Mouse (Mus musculus) spleen, embryonic (tissue): ENCODE data around the gene 2210408I21Rik.

ENCODE experiments used
- CTCF ChIA-PET: fragments of 350-600 bp; sonication (Branson Sonifier 250); formaldehyde crosslinking; loops from one replicate; lab custom pipeline; 2022; lab: Charles Lee

2210408I21Rik gene

GRCm38 (mm10) chr13:77275172-77275747, 139.9 kb downstream of the 2210408I21Rik start:
- CTCF ChIA-PET = no interaction called here

DNA sequence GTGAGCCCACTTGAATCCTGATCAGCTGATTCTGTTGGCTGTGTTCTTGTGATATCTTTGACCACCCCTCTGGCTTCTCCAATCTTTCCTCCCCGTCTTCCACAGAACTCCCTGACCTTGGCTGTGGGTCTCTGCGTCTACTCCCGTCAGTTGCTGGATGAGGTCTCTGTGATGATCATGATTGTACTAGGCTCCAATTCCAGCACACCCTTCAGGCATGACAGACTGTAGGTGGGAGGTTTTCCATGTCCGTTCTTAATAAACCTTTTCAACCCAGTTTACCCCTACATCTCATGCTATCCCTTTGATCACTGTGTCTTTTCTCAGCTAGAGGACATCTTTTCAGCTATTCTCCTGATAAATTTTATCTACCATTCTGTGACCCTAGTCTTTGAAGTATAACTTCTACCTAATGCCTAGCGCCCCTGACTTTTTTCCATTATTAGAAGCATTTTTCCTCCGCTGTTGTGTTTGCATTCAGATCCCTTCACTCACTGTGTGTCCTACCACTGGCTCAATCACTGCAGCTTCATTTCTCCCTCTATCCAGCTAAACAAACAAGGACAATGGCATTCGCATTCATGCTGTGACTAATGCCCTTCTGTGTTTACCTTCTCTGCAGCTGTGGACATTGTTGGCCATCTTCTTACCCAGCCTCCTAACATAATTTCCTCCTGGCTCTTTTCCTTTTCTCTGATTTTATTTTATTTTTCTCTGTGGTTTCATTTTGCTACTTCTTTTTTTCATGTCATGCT, 143.5 kb downstream of the 2210408I21Rik start:
- CTCF ChIA-PET = no interaction called here

- CTCF ChIA-PET = interaction anchor here (0.5 to 0.7 kb wide), 2 partner anchors 90 to 684 kb away, joined by 3 to 6 read pairs; no protein-coding TSS in a partner anchor
Observed at GRCm38 (mm10) chr13:77295519-77295918, 160.2 kb downstream of the 2210408I21Rik start.

- CTCF ChIA-PET = no interaction called here
Observed at GRCm38 (mm10) chr13:77324101-77324500, 188.8 kb downstream of the 2210408I21Rik start.

DNA sequence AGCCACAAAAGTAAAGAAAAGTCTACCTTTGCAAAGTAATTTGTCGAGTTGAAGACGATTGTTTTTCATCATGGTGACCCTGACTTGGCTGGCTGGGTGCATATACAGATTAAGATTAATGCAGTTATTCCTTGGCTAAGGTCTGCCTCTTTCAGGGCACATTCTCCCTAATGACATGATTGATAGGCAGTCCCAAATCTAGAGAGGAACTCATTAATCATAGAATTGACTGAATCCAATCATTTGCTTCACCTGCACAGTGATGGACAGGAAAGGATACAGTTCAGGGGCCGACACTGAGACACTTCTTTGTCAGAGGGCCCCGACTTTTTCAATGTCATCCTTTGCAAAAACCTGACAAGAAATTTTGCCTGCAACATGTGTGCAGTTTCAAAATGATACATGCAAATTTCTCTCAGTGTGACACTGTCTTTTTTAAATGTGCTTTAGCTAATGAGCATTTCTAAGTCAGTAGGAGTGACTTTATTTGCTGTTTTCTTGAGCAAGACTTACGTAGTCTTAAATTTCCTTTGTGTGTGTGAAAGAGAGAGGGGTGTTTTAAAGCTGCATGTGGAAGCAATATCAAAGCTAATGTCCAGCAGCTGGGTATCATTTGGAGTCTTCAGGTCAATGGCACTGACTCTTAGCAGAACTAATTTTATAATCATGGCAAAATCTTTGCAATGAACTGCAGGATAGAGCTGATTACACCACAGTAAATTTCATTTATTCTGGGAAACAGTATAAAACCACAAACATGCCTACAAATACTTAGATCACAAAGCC, 191.0 kb downstream of the 2210408I21Rik start:
- CTCF ChIA-PET = no interaction called here

DNA sequence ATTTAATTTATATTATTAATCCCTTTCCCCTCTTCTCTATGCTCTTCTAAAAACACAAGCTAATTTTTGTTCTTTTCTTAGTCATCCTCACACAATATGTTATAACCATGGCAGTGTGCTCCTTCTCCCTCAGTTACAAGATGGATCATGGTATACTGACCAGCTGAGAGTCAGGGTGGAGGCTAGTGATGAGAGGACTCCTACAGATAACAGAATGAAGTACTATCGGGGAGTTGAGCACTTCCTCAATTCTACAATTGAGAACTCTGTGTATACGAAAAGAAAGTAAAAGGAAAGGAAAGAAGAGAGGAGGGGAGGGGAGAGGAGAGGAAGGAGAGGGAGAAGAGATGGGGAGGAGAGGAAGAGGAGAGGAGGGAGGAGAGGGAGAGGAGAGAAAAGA, 206.8 kb downstream of the 2210408I21Rik start:
- CTCF ChIA-PET = no interaction called here

GRCm38 (mm10) chr13:77385448-77385970, 250.2 kb downstream of the 2210408I21Rik start:
- CTCF ChIA-PET = interaction anchor here (0.6 kb wide), 1 partner anchor 90 kb away, joined by 6 read pairs; no protein-coding TSS in a partner anchor

DNA sequence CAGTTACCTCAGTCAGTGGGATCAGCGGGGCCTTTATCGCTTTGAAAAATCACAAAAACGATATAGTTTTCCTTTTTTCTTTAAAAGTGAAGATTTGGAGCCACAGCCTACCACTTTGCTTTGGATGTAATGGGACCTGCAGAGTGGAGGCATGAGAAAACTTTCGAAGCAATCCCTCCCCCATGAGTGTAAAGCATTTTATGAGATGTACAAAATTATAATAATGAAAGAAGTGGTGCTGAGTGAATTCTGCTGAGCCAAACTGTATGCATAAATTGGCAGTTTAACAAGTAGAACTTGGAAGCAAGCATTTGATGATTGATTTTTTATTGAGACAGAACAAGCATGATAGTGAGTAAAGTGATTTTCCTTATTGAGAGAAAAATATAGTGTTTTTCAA, 250.7 kb downstream of the 2210408I21Rik start:
- CTCF ChIA-PET = interaction anchor here (0.6 kb wide), 1 partner anchor 91 kb away, joined by 6 read pairs; no protein-coding TSS in a partner anchor

GRCm38 (mm10) chr13:77388148-77388547, 252.8 kb downstream of the 2210408I21Rik start:
- CTCF ChIA-PET = no interaction called here

- CTCF ChIA-PET = no interaction called here
Observed at GRCm38 (mm10) chr13:77389209-77389608, 253.9 kb downstream of the 2210408I21Rik start.

GRCm38 (mm10) chr13:77396374-77396773, 261.0 kb downstream of the 2210408I21Rik start:
- CTCF ChIA-PET = no interaction called here

- CTCF ChIA-PET = no interaction called here
Observed at GRCm38 (mm10) chr13:77396981-77397380, 261.6 kb downstream of the 2210408I21Rik start.

GRCm38 (mm10) chr13:77397646-77398045, 262.3 kb downstream of the 2210408I21Rik start:
- CTCF ChIA-PET = no interaction called here

DNA sequence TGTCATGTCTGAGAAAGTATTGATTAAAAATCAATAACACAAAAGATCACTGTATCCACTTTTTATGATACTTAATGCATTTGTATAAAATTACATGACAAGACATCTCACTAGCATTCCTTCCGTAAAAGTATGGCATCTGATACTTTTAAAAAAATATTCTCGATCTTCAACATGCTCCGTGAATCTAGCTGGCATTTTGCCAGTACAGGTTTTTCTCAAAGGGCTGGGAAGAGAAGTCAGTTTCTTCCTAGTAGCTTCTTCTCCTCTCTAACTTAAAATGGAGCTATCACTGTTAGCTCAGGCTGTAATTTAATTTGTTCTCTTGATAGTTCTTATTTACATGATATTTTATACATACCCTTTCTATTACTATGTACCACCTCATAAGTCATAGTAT, 263.1 kb downstream of the 2210408I21Rik start:
- CTCF ChIA-PET = no interaction called here

DNA sequence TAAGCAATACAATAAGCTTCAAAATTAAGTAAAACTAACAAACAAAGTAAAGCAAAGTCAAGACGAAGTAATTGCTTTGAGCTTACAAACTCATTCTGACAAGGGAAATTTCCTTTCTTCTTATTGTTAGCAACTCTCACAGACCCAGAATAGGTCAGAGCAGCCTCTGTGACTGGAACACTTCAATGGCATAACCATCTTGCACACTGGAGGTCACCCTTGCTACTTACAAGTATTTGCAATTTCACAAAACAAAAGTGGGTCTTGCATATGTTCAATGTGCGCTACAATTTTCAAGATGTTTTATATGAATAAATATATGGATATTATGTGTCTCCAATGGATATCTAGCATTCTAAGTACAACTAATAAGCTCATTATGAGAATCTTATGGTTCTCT, 265.4 kb downstream of the 2210408I21Rik start:
- CTCF ChIA-PET = no interaction called here

DNA sequence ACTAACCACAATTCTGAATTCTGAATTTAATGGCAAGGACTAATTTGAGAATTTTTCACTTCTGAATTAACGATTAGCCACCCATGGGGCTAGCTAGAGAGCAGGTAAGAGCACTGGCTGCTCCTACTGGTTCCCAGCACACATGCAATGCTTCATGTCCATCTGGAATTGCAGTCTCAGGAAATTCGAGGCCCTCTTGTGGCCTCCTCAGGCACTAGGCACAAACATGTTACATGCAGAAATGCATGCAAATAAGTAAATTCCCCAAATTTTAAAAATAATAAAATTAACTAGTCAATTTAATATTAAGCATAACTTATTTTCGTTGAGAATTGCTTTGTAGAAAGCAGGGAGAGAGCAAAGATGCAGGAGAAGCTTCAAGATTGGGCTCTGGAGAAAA, 273.2 kb downstream of the 2210408I21Rik start:
- CTCF ChIA-PET = no interaction called here

GRCm38 (mm10) chr13:77409804-77410203, 274.5 kb downstream of the 2210408I21Rik start:
- CTCF ChIA-PET = no interaction called here

GRCm38 (mm10) chr13:77412829-77413228, 277.5 kb downstream of the 2210408I21Rik start:
- CTCF ChIA-PET = no interaction called here

GRCm38 (mm10) chr13:77450007-77450567, 314.7 kb downstream of the 2210408I21Rik start:
- CTCF ChIA-PET = no interaction called here

DNA sequence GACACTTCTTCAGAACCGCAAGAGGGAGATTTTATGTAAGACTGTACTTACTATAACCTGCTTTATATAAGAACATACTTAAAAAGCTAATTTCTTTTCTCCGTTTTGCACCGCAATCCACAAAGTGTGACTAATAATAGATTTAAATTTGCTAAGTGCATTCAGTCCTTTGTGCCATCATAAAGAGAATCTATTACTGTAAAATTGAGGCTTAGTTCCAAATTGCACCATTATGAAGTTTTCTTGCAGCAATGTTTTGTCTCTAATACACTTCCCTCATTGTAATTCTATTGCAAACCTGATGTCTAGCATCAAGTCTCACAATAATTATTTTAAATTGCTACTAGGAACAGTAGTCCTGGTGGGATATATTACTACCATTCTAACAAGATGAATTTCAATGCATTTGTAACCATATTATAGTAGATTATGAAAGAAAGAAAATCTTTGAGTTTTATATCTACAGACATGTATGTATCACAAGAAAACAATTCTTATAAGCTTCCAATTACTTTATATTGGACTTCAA, 334.8 kb downstream of the 2210408I21Rik start:
- CTCF ChIA-PET = no interaction called here

GRCm38 (mm10) chr13:77476420-77476819, 341.1 kb downstream of the 2210408I21Rik start:
- CTCF ChIA-PET = no interaction called here
